In the genomic region with DNA sequence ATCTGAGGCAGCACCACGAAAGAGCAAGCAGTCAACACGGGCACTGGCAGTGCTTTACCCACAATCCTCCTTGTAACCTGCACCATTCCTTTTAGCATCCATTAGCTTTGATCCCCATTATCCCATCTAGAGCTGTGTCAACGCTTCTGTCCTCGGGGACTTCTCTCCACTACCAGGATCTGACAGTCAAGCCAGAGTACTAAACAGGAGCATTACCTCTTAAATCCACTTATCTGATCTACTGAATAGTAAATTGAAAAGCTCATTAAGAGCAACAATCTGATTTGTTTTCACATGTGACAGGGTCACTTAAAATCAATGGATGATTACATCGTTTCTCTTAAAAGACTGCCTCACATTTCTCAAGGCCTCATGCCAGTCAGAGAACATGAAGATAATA, we compare ENCODE assay signal across 19 mouse cellular contexts. TPM values are rescaled to one million over a fixed set of nuclear protein-coding genes. Genes with fewer than 3 reads are reported as not detected.
"Had no signal": no experiment of that assay in that cellular context is flagged by ENCODE, and none has a peak within 500 bp of the region (broad histone marks: within the 10 kb centered on the region; RNA-seq: fewer than 3 reads in every experiment).

No protein-coding gene starts in this region.

- DNase-seq: kidney, adult 18-20 months; kidney, postnatal 10 days; kidney, postnatal 4 days; left cerebral cortex, postnatal 4 days; lung, adult 18-20 months; lung, postnatal 36 days; right cerebral cortex, postnatal 4 days; spleen, adult 18-20 months; thymus, adult 18-20 months; thymus, postnatal 14 days had no signal

- H3K4me2 ChIP-seq: limb, embryonic 13.5 days had no signal

- H3K9me3 ChIP-seq: limb, embryonic 13.5 days had no signal

- ATAC-seq: lung, postnatal 0 days had no signal

- H3K27me3 ChIP-seq: limb, embryonic 13.5 days had no signal

- H3K36me3 ChIP-seq: limb, embryonic 13.5 days had no signal

- H3K9ac ChIP-seq: limb, embryonic 13.5 days; liver, embryonic 14.5 days had no signal

- H3K27ac ChIP-seq: layer of hippocampus, adult 2 months; limb, embryonic 13.5 days; liver, embryonic 14.5 days had no signal

- H3K4me3 ChIP-seq: layer of hippocampus, adult 2 months; limb, embryonic 13.5 days had no signal

RNA-seq across cellular contexts. Expression of gene Gm12117, which starts 55.6 kb away (rescaled TPM):
- total RNA-seq: liver, adult 2 months; monocyte, adult 5-6 weeks had no signal
- polyA plus RNA-seq: kidney, embryonic 14.5 days; limb, embryonic 13.5 days; liver, adult 2 months; liver, embryonic 14.5 days; lung, postnatal 0 days; neural tube, embryonic 14.5 days; stomach, embryonic 14.5 days had no signal
